Mouse (Mus musculus): Measurements from ENCODE around the gene 1700025G04Rik. TPM values are rescaled to one million over a fixed set of nuclear protein-coding genes. Genes with fewer than 3 reads are reported as not detected.

1700025G04Rik gene
- total and polyA plus RNA-seq, 3 experiments: 1.5 to 19.5 (median 12.8) TPM

DNA sequence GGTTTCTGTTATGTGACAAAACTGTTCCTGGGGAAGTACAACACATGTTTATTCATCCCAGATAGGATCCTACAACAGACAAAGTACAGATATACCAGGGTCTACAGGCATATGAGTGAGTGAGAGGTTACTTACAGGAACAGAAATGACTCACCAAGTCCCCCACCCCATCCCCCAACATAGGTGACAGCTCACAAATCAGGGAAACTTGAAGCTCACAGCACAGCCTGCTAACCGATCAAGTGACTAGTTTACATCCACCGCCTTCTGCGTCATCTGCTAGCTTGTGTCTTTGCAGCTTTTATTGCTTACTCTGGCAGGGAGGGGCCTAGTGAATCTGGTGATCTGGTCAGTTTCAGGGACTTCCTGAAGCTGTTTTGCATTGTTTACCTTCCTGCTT is 47.5 kb downstream of the 1700025G04Rik start:
- Histone ChIP-seq H3K9me3 (replicated peaks; ENCODE audit: low read length) (no peaks in the 10 kb centered on the region), H3K9ac (ENCODE audit: insufficient read depth, low read depth) (no peak overlapping the region), H3K27ac (ENCODE audit: insufficient read depth, low read depth) (no peak overlapping the region), H3K4me1 (ENCODE audit: control insufficient read depth in 1 of 2, insufficient read depth in 2 of 2) (peaks cover 0 to 19% of the 10 kb centered on the region in 2 experiments; a peak in 2 of 4 replicates), H3K79me2 (replicated peaks; ENCODE audit: control insufficient read depth, extremely low read depth, insufficient read depth, poor library complexity, severe bottlenecking) (no peaks in the 10 kb centered on the region), H3K4me3 (replicated peaks in 1 of 3; ENCODE audit: low read depth in 2 of 3, low read length in 2 of 3, poor library complexity in 1 of 3) (no peak overlapping the region), H3K27me3 (replicated peaks) (no peaks in the 10 kb centered on the region), H3K36me3 (replicated peaks in 1 of 2; ENCODE audit: control insufficient read depth in 1 of 2, insufficient read depth in 1 of 2, low read length in 1 of 2) (peaks cover 0 to 4% of the 10 kb centered on the region in 2 experiments), H3K4me2 (ENCODE audit: insufficient read depth, low read depth, poor library complexity, severe bottlenecking) (no peak overlapping the region)
- dilution Hi-C loops (cut with MboI; ENCODE audit: extremely low pct_ligation_motif_present, extremely low pct_unique_long_range_greater_than_20kb, low sequenced_read_pairs): no loop called here
- DNase-seq (ENCODE audit: extremely low read depth): peak; percentile 50
- in situ Hi-C loops (cut with MboI; ENCODE audit: low pct_ligation_motif_present, low pct_unique_long_range_greater_than_20kb, low sequenced_read_pairs): no loop called here
- no peak for TF ChIP-seq MAX (IDR thresholded peaks at IDR 0.05; ENCODE audit: low read length)

- no peak overlapping the region for H3K4me3 ChIP-seq (replicated peaks in 1 of 3; ENCODE audit: low read depth in 2 of 3, low read length in 2 of 3, poor library complexity in 1 of 3)
- peaks cover 0 to 4% of the 10 kb centered on the region in 2 experiments for H3K36me3 ChIP-seq (replicated peaks in 1 of 2; ENCODE audit: control insufficient read depth in 1 of 2, insufficient read depth in 1 of 2, low read length in 1 of 2)
- DNase-seq (ENCODE audit: extremely low read depth): no peak
- H3K9ac ChIP-seq (ENCODE audit: insufficient read depth, low read depth): no peak overlapping the region
- in situ Hi-C loops (cut with MboI; ENCODE audit: low pct_ligation_motif_present, low pct_unique_long_range_greater_than_20kb, low sequenced_read_pairs) (no loop called here), dilution Hi-C loops (cut with MboI; ENCODE audit: extremely low pct_ligation_motif_present, extremely low pct_unique_long_range_greater_than_20kb, low sequenced_read_pairs) (no loop called here)
- H3K4me1 ChIP-seq (ENCODE audit: control insufficient read depth in 1 of 2, insufficient read depth in 2 of 2): peaks cover 0 to 19% of the 10 kb centered on the region in 2 experiments; a peak in 2 of 4 replicates
- no peaks in the 10 kb centered on the region for H3K27me3 ChIP-seq (replicated peaks)
- H3K79me2 ChIP-seq (replicated peaks; ENCODE audit: control insufficient read depth, extremely low read depth, insufficient read depth, poor library complexity, severe bottlenecking): no peaks in the 10 kb centered on the region
- H3K4me2 ChIP-seq (ENCODE audit: insufficient read depth, low read depth, poor library complexity, severe bottlenecking): no peak overlapping the region
- TF ChIP-seq IRF4 (IDR thresholded peaks at IDR 0.05; ENCODE audit: low read depth, low read length): no peak
- no peak for TF ChIP-seq ZMIZ1 (IDR thresholded peaks at IDR 0.05; ENCODE audit: low read depth, low read length)
- TF ChIP-seq POLR2AphosphoS2 (IDR thresholded peaks at IDR 0.05; ENCODE audit: low read depth, low read length): no peak
- no peak for TF ChIP-seq CHD1 (IDR thresholded peaks at IDR 0.05; ENCODE audit: low read depth, low read length)
- TF ChIP-seq ZKSCAN1 (IDR thresholded peaks at IDR 0.05; ENCODE audit: borderline replicate concordance, low read depth, low read length): no peak
- no peak for TF ChIP-seq BHLHE40 (IDR thresholded peaks at IDR 0.05; ENCODE audit: low read depth, low read length)
- TF ChIP-seq NRF1 (IDR thresholded peaks at IDR 0.05; ENCODE audit: low read depth, low read length): no peak
- TF ChIP-seq JUND (conservative IDR thresholded peaks at IDR 0.05; ENCODE audit: low read depth, low read length): no peak
- no peak for TF ChIP-seq SMC3 (IDR thresholded peaks at IDR 0.05; ENCODE audit: low read depth, low read length)
- TF ChIP-seq JUN (IDR thresholded peaks at IDR 0.05; ENCODE audit: insufficient read depth, low read depth, low read length): no peak
- no peak for TF ChIP-seq USF1 (IDR thresholded peaks at IDR 0.05; ENCODE audit: low read depth, low read length)
- TF ChIP-seq PAX5 (IDR thresholded peaks at IDR 0.05; ENCODE audit: low read length): no peak
- no peak for TF ChIP-seq ZNF384 (IDR thresholded peaks at IDR 0.05; ENCODE audit: low read depth, low read length)
- TF ChIP-seq KAT2A (IDR thresholded peaks at IDR 0.05; ENCODE audit: insufficient replicate concordance, low read length): no peak
- TF ChIP-seq HCFC1 (IDR thresholded peaks at IDR 0.05; ENCODE audit: low read depth, low read length): no peak
- no peak for TF ChIP-seq TBP (conservative IDR thresholded peaks at IDR 0.05; ENCODE audit: low read depth, low read length)
- TF ChIP-seq SIN3A (IDR thresholded peaks at IDR 0.05; ENCODE audit: low read length): no peak
- TF ChIP-seq GABPA (IDR thresholded peaks at IDR 0.05; ENCODE audit: insufficient replicate concordance, low read depth, low read length): no peak
- TF ChIP-seq MEF2A (IDR thresholded peaks at IDR 0.05; ENCODE audit: borderline replicate concordance, low read depth, low read length): no peak
- TF ChIP-seq MAFK (IDR thresholded peaks at IDR 0.05; ENCODE audit: insufficient replicate concordance, low read length): no peak
- H3K9me3 ChIP-seq (replicated peaks; ENCODE audit: low read length): no peaks in the 10 kb centered on the region
- no peak overlapping the region for H3K27ac ChIP-seq (ENCODE audit: insufficient read depth, low read depth)
These were observed 48.9 kb downstream of the 1700025G04Rik start for GRCm38 (mm10) chr1:152041005-152041404.
